Mouse (Mus musculus) CD4-positive, CD25-positive, alpha-beta regulatory T cell, adult 4 months (primary cell): Measurements from ENCODE around the gene Gm49395. TPM values are rescaled to one million over a fixed set of nuclear protein-coding genes. Genes with fewer than 3 reads are reported as not detected.
A peak's percentile ranks its signal among the peaks of the same experiment; 100 is the strongest.

ENCODE experiments used
- ATAC-seq: one replicate; pipeline ENCODE4 v1.8.0; 2017
- polyA plus RNA-seq, 2 experiments: library from polyadenylated mRNA; unstranded; fragments of 100-300 nt; shearing (Covaris generic); gene quantifications; one replicate each; pipeline ENCODE4 v1.2.1; 2017

Gm49395 gene
- polyA plus RNA-seq, 2 experiments from 2014 or later: 1.6 TPM; not detected in 1

DNA sequence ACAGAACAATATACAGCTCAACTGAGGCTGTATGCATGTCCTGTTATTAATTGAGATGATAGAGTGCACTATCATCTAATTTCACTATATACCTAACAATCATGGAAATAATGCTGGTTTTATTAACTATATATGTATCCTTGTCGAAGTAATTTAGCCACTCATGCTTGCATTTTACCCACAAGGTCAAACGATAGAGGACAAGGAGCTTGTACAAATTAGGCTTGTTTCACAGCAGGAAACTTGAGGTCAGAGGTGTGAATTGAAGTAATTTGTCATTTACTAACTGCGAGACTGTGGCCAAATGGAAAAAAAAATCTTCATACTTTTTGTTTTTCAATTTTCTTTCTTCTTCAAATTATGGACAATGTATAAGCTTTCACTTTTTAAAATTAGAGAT lies 3.5 kb downstream of the Gm49395 start:
- no peak for ATAC-seq

- no peak for ATAC-seq
These were observed 4.8 kb downstream of the Gm49395 start for GRCm38 (mm10) chr13:115096965-115097364.

DNA sequence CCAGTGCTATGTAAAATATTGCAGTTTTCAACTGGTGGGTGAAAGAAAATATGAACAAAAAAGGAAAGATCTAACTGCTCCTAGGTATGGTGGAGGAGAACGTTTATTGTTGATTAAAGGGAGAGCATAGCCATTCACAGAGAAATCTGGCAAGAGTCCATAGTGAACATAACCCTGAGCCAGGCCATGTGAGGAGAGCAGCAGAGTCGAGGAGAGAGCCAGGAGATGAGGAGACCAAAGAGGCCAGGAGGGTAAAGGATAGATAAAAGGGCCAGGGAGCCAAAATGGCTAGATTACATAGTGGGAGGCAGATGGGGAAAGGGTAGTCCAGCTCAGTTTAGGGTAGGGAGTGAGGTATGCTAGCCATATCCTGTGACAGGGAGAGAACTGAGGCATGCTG lies 5.5 kb downstream of the Gm49395 start:
- ATAC-seq: no peak

DNA sequence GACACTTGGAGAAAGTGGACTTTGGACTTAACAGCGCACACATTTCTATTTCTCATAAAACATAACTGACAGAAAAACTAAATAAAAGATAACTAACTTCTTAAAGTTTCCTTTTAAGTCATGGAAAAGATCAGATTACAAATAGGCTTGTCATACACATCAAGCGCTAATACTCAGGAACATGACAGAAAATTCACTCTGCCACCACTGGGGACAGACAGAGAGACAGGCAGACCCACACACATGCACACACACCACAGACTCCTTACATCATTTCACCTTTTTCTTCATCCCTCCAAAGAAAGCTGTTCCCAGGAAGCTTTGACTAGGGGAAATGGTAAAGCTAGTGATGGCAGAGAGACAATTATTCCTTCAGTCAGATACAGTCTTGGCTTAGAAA lies 6.3 kb downstream of the Gm49395 start:
- ATAC-seq: no peak

- ATAC-seq: no peak
These were observed 10.2 kb downstream of the Gm49395 start for GRCm38 (mm10) chr13:115091511-115091910.

GRCm38 (mm10) chr13:115090977-115091445 lies 10.7 kb downstream of the Gm49395 start:
- ATAC-seq: no peak

GRCm38 (mm10) chr13:115090069-115090976 lies 11.4 kb downstream of the Gm49395 start, which contains the start of gene Pelo:
Gene Pelo, minus strand, starts transcription at chr13:115090186.
- ATAC-seq: peak; percentile 87

DNA sequence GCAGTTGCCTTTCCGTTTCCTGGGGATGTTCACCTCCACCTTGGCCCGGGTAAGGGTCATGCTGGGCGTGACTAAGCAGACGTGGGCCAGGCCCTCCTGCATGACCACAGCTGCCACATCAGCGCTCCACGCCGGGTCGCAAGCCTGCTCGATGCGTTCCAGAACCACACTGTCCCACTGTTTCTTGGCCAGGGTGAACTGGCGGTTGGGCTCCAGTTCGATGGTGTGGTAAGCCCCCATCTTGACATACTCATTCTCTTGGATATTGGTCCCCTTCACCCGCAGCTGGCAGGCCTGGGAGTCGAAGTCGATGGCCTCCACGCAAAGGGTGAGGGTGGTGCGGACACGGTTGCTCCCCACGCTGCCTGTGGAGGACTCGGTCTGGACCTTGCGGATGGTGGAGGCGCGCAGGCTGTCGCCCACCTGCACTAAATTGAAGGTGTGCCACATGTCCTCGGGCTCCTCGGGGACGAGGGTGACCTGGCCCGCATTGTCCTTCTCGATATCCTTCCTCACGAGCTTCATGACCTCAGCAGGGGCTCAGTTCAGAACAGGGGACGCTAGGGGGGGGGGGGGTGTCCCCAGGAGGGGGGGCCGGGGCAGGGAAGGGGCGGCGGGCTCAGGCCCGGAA lies 12.2 kb downstream of the Gm49395 start:
- ATAC-seq: peak; percentile 8

DNA sequence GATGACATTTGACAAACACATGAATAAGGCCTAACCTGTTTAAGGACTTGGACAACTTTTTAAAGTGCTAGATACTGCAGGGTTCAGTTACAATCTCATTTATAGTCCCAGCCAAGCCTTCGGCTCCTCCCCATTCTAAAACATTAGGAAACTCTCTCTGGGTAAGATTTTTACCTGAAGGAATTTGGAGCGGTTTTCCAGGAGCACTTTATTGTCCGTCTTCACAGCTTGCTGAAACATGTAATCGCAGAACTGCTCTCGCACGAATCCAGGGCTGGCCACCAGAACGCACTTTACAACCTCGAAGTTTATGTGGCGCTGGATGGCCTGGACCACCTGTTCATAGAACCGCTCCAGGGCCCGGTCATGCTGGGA lies 12.7 kb downstream of the Gm49395 start:
- no peak for ATAC-seq

DNA sequence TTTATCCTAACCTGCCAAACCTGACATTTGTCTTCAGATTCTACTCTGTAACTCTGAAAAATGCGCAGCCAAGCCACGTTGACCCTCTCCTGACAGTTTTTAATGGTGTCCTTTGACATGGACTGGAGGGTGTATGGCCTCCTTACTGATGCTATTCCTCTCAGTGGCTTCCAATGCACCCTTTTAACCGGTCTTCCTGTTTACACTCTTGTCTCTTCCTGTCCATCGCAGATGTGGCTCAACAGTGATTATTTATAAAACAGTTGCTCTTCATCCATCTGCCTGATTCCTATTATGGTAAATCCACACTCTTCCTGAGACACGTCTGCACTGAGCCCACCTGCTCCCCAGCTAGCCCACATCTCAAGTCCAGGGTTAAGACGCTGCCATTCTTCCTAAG lies 15.7 kb downstream of the Gm49395 start:
- no peak for ATAC-seq

- ATAC-seq: no peak
These were observed 19.4 kb downstream of the Gm49395 start for GRCm38 (mm10) chr13:115082339-115082738.

DNA sequence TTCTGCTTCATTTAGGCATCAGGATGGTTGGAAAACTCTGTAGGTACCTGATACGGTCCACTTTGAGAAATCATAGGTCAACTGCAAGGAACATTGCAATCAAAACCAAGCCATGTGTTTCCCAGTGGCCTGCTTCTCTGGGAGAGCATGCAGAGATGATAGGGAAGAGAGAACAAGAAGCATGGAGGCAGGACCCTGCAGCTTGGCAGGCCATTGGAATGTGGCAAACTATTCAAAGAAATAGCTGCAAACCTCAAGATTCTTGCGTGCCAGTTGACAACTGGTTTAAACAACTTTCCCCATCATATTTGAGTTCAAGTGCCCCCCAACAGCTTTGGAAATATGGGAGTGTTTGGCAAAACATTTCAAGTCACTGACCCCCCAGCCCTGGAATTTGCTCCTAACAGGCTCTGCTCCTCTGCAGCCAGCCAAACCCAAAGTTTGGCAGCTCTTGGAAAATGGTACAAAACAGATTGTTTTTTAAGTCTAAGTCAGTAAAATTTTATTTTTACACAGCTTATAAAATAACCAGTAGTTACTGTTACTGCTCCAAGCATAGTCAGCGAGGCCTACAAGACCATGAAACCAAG lies 21.6 kb downstream of the Gm49395 start:
- no peak for ATAC-seq

- no peak for ATAC-seq
These were observed 22.6 kb downstream of the Gm49395 start for GRCm38 (mm10) chr13:115078997-115079685.

DNA sequence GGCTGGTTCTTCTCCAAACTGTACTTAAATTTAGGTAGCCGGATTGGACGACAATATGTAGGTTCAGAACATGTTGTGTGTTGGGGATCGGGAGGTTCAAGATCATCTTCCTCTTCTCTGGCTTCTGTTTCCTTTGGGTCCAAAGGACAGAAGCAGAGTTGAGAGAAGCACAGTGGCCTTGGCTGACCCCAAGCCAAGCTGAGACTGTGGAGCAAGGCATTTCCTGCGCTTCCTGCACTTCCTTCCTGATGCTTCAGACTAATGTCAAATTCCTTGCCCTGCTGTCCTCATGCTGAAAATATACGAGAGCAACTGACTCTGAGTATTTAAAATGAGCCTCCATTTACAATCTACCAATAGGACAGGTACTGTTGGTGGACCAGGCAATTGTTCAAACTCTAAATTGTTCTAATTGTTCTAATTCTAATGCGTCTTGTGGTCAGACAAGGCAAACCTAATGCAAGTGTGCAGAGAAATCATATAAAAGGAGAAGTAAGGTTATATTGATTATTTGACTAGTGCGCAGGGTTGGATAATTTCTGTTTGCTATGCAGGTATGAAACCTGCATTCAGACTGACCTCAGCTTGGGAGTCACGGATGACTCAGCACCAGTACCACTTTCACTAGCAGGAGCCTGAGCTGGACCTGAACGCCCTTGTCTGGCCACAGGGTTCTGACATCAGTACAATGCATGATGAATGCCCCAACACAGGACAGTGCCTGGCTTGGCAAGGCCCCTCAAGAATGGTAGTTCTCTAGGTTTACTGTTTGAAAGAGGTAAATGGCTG lies 24.2 kb downstream of the Gm49395 start:
- no peak for ATAC-seq

GRCm38 (mm10) chr13:115072386-115072785 lies 29.3 kb downstream of the Gm49395 start:
- ATAC-seq: no peak

GRCm38 (mm10) chr13:115071431-115071830 lies 30.3 kb downstream of the Gm49395 start:
- no peak for ATAC-seq

GRCm38 (mm10) chr13:115067968-115068330 lies 33.8 kb downstream of the Gm49395 start:
- no peak for ATAC-seq

DNA sequence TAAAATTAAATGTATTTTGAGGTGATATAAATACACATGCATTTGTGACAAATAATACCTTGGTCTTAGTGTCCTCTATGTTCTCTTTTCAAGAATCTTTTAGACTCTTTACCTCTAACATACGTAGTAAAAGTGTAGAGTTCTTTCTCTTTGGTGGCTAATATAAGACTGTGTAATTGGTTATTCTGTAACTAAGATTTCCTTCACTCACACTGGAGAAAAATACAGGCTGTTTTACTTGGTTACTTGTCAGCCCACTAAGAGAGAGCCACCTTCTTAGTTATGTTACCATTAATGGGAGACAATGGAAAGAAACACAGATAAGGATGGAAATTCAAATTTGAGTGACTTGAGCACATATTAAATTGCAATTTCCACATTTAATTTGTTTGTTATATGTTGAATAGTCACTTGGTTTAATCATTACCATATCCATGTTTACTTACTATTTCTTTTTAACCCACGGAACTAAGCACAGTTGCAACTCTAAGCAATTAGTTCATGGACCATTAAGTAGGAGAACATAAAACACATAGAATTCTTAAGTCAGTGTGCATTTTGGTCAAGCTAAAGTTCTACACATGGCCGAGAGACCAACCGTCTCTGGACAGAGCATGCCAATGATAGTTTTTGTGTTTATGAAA lies 34.3 kb downstream of the Gm49395 start:
- no peak for ATAC-seq

DNA sequence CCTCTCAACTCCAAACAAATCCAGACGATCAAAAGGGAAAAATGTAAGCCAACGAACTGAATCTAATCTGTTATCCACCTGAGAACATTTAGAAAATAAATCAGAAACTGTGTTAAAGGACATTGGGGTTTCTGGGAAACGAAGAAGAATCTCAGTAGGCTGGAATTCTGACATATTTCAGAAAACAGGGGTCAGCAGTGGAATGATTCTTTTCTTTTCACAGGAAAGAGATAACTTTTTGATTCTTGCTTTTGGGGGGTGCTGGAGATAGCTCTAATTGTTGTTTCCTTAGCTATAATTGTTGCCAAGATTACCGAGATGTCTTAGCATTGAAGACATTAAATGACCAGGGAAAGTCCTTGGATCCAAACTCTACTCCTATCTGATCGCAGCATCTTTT lies 44.2 kb downstream of the Gm49395 start:
- no peak for ATAC-seq

GRCm38 (mm10) chr13:115054783-115055182 lies 46.9 kb downstream of the Gm49395 start:
- no peak for ATAC-seq

- no peak for ATAC-seq
These were observed 49.2 kb downstream of the Gm49395 start for GRCm38 (mm10) chr13:115052568-115052967.
